Mouse (Mus musculus) spleen, adult 2 months (tissue): ENCODE results near the gene Tomm34.

Experiments used
- CTCF ChIP-seq: fragments of 200-500 bp; IDR thresholded peaks from 2 replicates; pipeline ENCODE4 v1.5.1; 2011; ENCODE audit warnings: mild to moderate bottlenecking, inconsistent platforms; ENCODE audit not compliant: insufficient read depth, insufficient read length, insufficient replicate concordance; ENCODE audit errors: extremely low read depth
- POLR2A ChIP-seq: fragments of 200-500 bp; IDR thresholded peaks from 2 replicates; pipeline ENCODE4 v1.6.1; 2011; ENCODE audit warnings: low read depth, low read length, inconsistent platforms

DNA sequence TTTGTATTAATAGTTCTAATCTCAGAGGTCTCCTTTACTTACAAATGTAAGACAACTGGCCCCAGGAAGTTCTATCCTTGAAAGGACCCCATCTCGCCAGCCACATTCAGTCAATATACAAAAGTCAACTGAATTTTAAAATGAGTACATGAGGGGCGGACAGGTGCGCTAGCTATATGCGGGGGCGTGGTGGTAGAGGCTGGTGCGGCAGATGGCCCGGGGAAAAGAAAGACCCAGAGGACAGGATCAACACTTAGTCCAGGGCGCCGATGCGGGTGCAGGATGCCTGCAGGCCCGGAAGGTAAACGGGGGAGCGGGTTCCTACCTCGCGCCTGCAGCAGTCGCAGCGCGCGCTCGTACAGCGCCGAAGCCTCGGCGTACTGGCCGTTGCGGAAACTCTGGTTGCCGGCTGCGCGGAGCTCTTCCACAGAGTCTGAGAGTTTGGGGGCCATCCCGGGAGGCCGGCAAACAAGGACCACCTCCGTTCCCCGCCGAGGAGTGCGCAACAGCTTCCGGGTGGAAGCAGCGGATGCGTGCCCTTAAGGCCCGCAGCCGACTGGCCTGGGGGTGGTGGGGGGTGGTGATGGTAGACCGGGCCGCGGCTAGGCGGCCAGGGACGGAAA lies 716 bp downstream of the Tomm34 start, which contains the start of gene Stk4:
- TF ChIP-seq POLR2A (no peak), CTCF (no peak)
